Mouse (Mus musculus): ENCODE measurements around the gene 4933400A11Rik. TPM values are rescaled to one million over a fixed set of nuclear protein-coding genes. Genes with fewer than 3 reads are reported as not detected.

4933400A11Rik gene
- polyA plus RNA-seq, 2 experiments = not detected

DNA sequence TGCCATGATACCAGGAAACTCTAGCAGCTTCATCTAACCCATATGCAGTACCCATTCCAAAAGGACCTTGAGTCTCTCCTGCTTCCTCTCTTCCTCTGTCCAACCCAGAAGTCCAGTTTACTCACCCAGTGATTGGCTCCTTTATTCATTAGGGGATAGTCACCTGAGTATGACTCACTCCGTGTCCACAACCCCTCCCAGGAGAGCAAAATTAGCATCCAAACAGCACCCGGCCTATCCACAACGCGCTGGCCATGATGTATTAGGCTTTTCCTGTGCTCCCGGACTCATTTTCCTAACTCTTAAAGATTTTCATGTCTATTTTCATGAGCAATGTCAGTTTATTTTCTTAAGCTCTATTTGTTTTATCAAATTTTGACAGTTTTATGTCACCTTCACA is 10.3 kb upstream of the 4933400A11Rik start:
- Histone ChIP-seq H3K9me3 (ENCODE audit: control insufficient read depth, low read length) (no peaks in the 10 kb centered on the region), H3K27ac (no peak overlapping the region), H3K36me3 (replicated peaks; ENCODE audit: control insufficient read depth, insufficient read depth, low read depth) (no peaks in the 10 kb centered on the region), H3K4me2 (ENCODE audit: low read depth) (no peak overlapping the region), H3K4me1 (replicated peaks; ENCODE audit: control insufficient read depth in 2 of 2, insufficient read depth in 2 of 2, low read length in 1 of 2) (no peaks in the 10 kb centered on the region), H3K4me3 (ENCODE audit: insufficient read depth in 1 of 2, low read depth in 2 of 2, low read length in 2 of 2) (no peak overlapping the region), H3K9ac (replicated peaks) (no peak overlapping the region), H3K27me3 (ENCODE audit: control insufficient read depth, insufficient read depth, low read length) (no peaks in the 10 kb centered on the region)
- TF ChIP-seq EP300 (IDR thresholded peaks at IDR 0.05; ENCODE audit: low read depth) (no peak), CTCF (IDR thresholded peaks at IDR 0.05; ENCODE audit: low read depth) (no peak)
- 67% methylated on average over 5 of the region's 5 CpGs for WGBS (ENCODE audit: insufficient replicate concordance)
- no peak for ATAC-seq (ENCODE audit: insufficient read depth)
- DNase-seq (ENCODE audit: low read depth in 3 of 3, low spot score in 3 of 3) = no peak

DNA sequence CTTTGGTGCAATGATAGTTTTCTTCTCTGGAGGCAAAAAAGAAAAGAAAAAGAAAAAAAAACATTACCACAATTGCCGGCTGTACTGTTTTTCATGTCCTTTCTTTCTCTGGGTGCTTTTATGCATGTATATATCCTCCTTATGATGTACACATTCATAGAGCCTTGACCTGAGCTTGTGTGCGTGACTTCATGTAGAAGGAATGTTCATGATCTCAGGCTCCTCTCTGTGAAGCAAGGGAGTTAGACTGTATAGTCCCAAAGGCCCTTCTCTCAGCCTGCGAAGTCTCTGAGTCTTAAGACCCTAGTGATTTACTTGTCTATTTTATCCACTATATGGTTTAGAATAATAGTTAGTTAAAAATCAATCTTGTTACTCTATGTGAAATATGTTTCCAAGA is 21.4 kb downstream of the 4933400A11Rik start:
- H3K4me2 ChIP-seq (ENCODE audit: low read depth) = no peak overlapping the region
- 59% methylated on average over 3 of the region's 3 CpGs for WGBS (ENCODE audit: insufficient replicate concordance)
- H3K9me3 ChIP-seq (ENCODE audit: control insufficient read depth, low read length) = no peaks in the 10 kb centered on the region
- no peak for DNase-seq (ENCODE audit: low read depth in 3 of 3, low spot score in 3 of 3)
- no peaks in the 10 kb centered on the region for H3K4me1 ChIP-seq (replicated peaks; ENCODE audit: control insufficient read depth in 2 of 2, insufficient read depth in 2 of 2, low read length in 1 of 2)
- no peaks in the 10 kb centered on the region for H3K36me3 ChIP-seq (replicated peaks; ENCODE audit: control insufficient read depth, insufficient read depth, low read depth)
- no peak for ATAC-seq (ENCODE audit: insufficient read depth)
- no peak overlapping the region for H3K4me3 ChIP-seq (ENCODE audit: insufficient read depth in 1 of 2, low read depth in 2 of 2, low read length in 2 of 2)
- no peaks in the 10 kb centered on the region for H3K27me3 ChIP-seq (ENCODE audit: control insufficient read depth, insufficient read depth, low read length)
- no peak overlapping the region for H3K9ac ChIP-seq (replicated peaks)
- no peak overlapping the region for H3K27ac ChIP-seq
- TF ChIP-seq CTCF (IDR thresholded peaks at IDR 0.05; ENCODE audit: low read depth) (no peak), EP300 (IDR thresholded peaks at IDR 0.05; ENCODE audit: low read depth) (no peak)

DNA sequence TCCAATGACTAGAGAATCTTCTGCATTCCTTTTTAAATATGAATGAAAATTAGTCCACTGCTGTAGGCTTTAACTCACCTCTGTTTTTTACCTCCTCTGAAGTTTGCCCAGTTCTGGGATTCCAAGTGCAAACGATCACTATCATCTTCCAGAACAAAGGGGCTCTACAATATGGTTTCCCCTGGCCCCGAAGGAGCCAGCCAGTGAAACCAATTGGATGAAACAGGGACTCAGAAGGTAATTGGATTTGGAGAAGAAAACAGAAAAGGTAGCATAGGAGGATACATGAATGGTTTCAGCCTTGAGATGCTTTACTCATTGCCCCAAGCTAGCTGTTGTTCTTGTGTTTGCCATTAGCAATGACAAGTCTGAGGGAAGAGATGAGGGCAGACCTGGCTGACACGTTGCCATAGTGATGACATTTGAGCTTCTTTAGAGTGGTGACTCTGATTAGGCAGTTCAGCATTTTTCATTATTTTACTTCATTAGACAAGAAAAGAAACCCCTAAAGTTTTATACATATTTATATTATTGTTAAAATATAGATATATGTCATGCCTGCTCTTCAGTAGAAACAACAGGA is 44.0 kb downstream of the 4933400A11Rik start:
- Histone ChIP-seq H3K4me2 (ENCODE audit: low read depth) (no peak overlapping the region), H3K4me1 (replicated peaks; ENCODE audit: control insufficient read depth in 2 of 2, insufficient read depth in 2 of 2, low read length in 1 of 2) (no peaks in the 10 kb centered on the region), H3K9ac (replicated peaks) (no peak overlapping the region), H3K9me3 (ENCODE audit: control insufficient read depth, low read length) (no peaks in the 10 kb centered on the region), H3K4me3 (ENCODE audit: insufficient read depth in 1 of 2, low read depth in 2 of 2, low read length in 2 of 2) (no peak overlapping the region), H3K36me3 (replicated peaks; ENCODE audit: control insufficient read depth, insufficient read depth, low read depth) (no peaks in the 10 kb centered on the region), H3K27me3 (ENCODE audit: control insufficient read depth, insufficient read depth, low read length) (no peaks in the 10 kb centered on the region), H3K27ac (no peak overlapping the region)
- 33% methylated on average over 3 of the region's 3 CpGs for WGBS (ENCODE audit: insufficient replicate concordance)
- no peak for DNase-seq (ENCODE audit: low read depth in 3 of 3, low spot score in 3 of 3)
- ATAC-seq (ENCODE audit: insufficient read depth) = no peak
- TF ChIP-seq CTCF (IDR thresholded peaks at IDR 0.05; ENCODE audit: low read depth) (no peak), EP300 (IDR thresholded peaks at IDR 0.05; ENCODE audit: low read depth) (no peak)

Other genes starting within 250 kb of the 4933400A11Rik start
- 1.1 and 1.9 TPM in 2 replicates for gene Mid1, start 94.4 kb downstream of the 4933400A11Rik start, polyA plus RNA-seq (2012; rRNA removed)
- 1.2 and 1.5 TPM in 2 replicates for gene Mid1, start 94.4 kb downstream of the 4933400A11Rik start, polyA plus RNA-seq (2014; fragmentation: Nextera tagmentation; extraction: Ambion mirVana)
- 94.3 and 264 TPM in 2 replicates for gene Gm21887, start 230.0 kb upstream of the 4933400A11Rik start, polyA plus RNA-seq (2012; rRNA removed)
- gene Gm21887, start 230.0 kb upstream of the 4933400A11Rik start, polyA plus RNA-seq (2014; fragmentation: Nextera tagmentation; extraction: Ambion mirVana) = 36.2 and 58.4 TPM in 2 replicates

Measured in liver, embryonic 14.5 days (tissue).